Mouse (Mus musculus) midbrain, embryonic 12.5 days (tissue): ENCODE measurements around the gene Mospd3. TPM values are rescaled to one million over a fixed set of nuclear protein-coding genes. Genes with fewer than 3 reads are reported as not detected.

ENCODE experiments used
- ATAC-seq: fragments of 200-750 bp; cut with Nextera tagmentation; 2 replicates; pipeline ENCODE4 v1.8.0; 2017; ENCODE audit warnings: low read depth, moderate TSS enrichment, moderate library complexity; ENCODE audit not compliant: low FRiP score
- H3K27ac ChIP-seq: fragments of 300-500 bp; sonication (generic); replicated peaks from 2 replicates; pipeline ENCODE4 v1.5.1; 2016; ENCODE audit warnings: mild to moderate bottlenecking
- H3K27me3 ChIP-seq: fragments of 300-500 bp; sonication (generic); 2 replicates; pipeline ENCODE4 v1.6.1; 2016; ENCODE audit warnings: mild to moderate bottlenecking
- H3K36me3 ChIP-seq: fragments of 300-500 bp; sonication (generic); 2 replicates; pipeline ENCODE4 v1.6.1; 2016
- H3K4me1 ChIP-seq: fragments of 300-500 bp; sonication (generic); 2 replicates; pipeline ENCODE4 v1.6.1; 2016
- H3K4me2 ChIP-seq: fragments of 300-500 bp; sonication (generic); replicated peaks from 2 replicates; pipeline ENCODE4 v1.6.1; 2016; ENCODE audit warnings: mild to moderate bottlenecking, moderate library complexity
- H3K4me3 ChIP-seq: fragments of 300-500 bp; sonication (generic); 2 replicates; pipeline ENCODE4 v1.5.1; 2016; ENCODE audit warnings: mild to moderate bottlenecking
- H3K9ac ChIP-seq: fragments of 300-500 bp; sonication (generic); replicated peaks from 2 replicates; pipeline ENCODE4 v1.6.1; 2016; ENCODE audit warnings: mild to moderate bottlenecking, moderate library complexity
- H3K9me3 ChIP-seq: fragments of 300-500 bp; sonication (generic); 2 replicates; pipeline ENCODE4 v1.6.1; 2016; ENCODE audit warnings: mild to moderate bottlenecking
- WGBS: fragments of 180-500 bp; shearing (Covaris S2); methylation state at CpG from one replicate; pipeline ENCODE4 v1.1.7; 2016; 5-methylcytosine and 5-hydroxymethylcytosine counted together
- polyA plus RNA-seq: library from polyadenylated mRNA; unstranded; fragments of >200 nt; fragmentation: Nextera tagmentation; extraction: Ambion mirVana; gene quantifications from 2 replicates; pipeline ENCODE4 v1.2.1, GENCODE M21; 2016

The Mospd3 gene
- polyA plus RNA-seq, 1 experiment from 2014 or later, result 31.9 TPM

GRCm38 (mm10) chr5:137598100-137598826, 2.6 kb downstream of the Mospd3 start:
- no peak overlapping the region for H3K27ac ChIP-seq
- WGBS, result 94% methylated on average over 2 of the region's 2 CpGs
- H3K4me1 ChIP-seq, result peaks cover 34% of the 10 kb centered on the region
- no peak overlapping the region for H3K9ac ChIP-seq
- H3K27me3 ChIP-seq, result no peaks in the 10 kb centered on the region
- H3K4me3 ChIP-seq, result no peak overlapping the region
- no peaks in the 10 kb centered on the region for H3K9me3 ChIP-seq
- H3K4me2 ChIP-seq, result no peak overlapping the region
- H3K36me3 ChIP-seq, result peaks cover 8% of the 10 kb centered on the region
- ATAC-seq, result no peak

GRCm38 (mm10) chr5:137597625-137598024, 3.2 kb downstream of the Mospd3 start:
- Histone ChIP-seq H3K36me3 (peaks cover 8% of the 10 kb centered on the region), H3K9ac (no peak overlapping the region), H3K27me3 (no peaks in the 10 kb centered on the region), H3K4me1 (peaks cover 30% of the 10 kb centered on the region), H3K27ac (no peak overlapping the region), H3K4me3 (no peak overlapping the region), H3K9me3 (no peaks in the 10 kb centered on the region), H3K4me2 (no peak overlapping the region)
- 92% methylated on average over 6 of the region's 6 CpGs for WGBS
- ATAC-seq, result no peak

- no peak for ATAC-seq
- peaks cover 23% of the 10 kb centered on the region for H3K4me1 ChIP-seq
- 0 out of 2 replicates have a peak overlapping the region, but pooled peaks have one; percentile 34 for H3K9ac ChIP-seq
- H3K36me3 ChIP-seq, result peaks cover 8% of the 10 kb centered on the region
- no peak overlapping the region; the same call in 1 of the 2 replicates for H3K27ac ChIP-seq
- peak overlapping the region; percentile 12; the same call in 1 of the 2 replicates for H3K4me3 ChIP-seq
- H3K4me2 ChIP-seq, result peak overlapping the region; percentile 40
- no peaks in the 10 kb centered on the region for H3K27me3 ChIP-seq
- WGBS, result 32% methylated on average over 30 of the region's 30 CpGs
- no peaks in the 10 kb centered on the region for H3K9me3 ChIP-seq
These were observed 4.1 kb downstream of the Mospd3 start for GRCm38 (mm10) chr5:137596601-137597261.

GRCm38 (mm10) chr5:137595921-137596320, 4.9 kb downstream of the Mospd3 start:
- Histone ChIP-seq H3K9ac (no peak overlapping the region), H3K36me3 (peaks cover 8% of the 10 kb centered on the region), H3K4me1 (peaks cover 19% of the 10 kb centered on the region), H3K4me3 (no peak overlapping the region), H3K9me3 (no peaks in the 10 kb centered on the region), H3K4me2 (no peak overlapping the region), H3K27me3 (no peaks in the 10 kb centered on the region), H3K27ac (no peak overlapping the region)
- WGBS, result 76% methylated on average over 7 of the region's 7 CpGs
- no peak for ATAC-seq

- Histone ChIP-seq H3K4me3 (no peak overlapping the region), H3K27ac (no peak overlapping the region), H3K4me1 (no peaks in the 10 kb centered on the region), H3K4me2 (no peak overlapping the region), H3K9me3 (no peaks in the 10 kb centered on the region), H3K9ac (no peak overlapping the region), H3K36me3 (no peaks in the 10 kb centered on the region), H3K27me3 (no peaks in the 10 kb centered on the region)
- WGBS, result 80% methylated on average over 5 of the region's 5 CpGs
- ATAC-seq, result no peak
These were observed 10.4 kb downstream of the Mospd3 start for GRCm38 (mm10) chr5:137590507-137590906.

GRCm38 (mm10) chr5:137584976-137585375, 15.9 kb downstream of the Mospd3 start:
- no peak overlapping the region for H3K4me3 ChIP-seq
- H3K4me2 ChIP-seq, result no peak overlapping the region
- H3K27ac ChIP-seq, result no peak overlapping the region
- no peak for ATAC-seq
- H3K36me3 ChIP-seq, result no peaks in the 10 kb centered on the region
- H3K4me1 ChIP-seq, result peaks cover 4% of the 10 kb centered on the region; the same call in 1 of the 2 replicates
- WGBS, result 39% methylated on average over 8 of the region's 8 CpGs
- H3K27me3 ChIP-seq, result peaks cover 18% of the 10 kb centered on the region
- no peak overlapping the region for H3K9ac ChIP-seq
- H3K9me3 ChIP-seq, result no peaks in the 10 kb centered on the region

- 17% methylated on average over 27 of the region's 27 CpGs for WGBS
- Histone ChIP-seq H3K36me3 (no peaks in the 10 kb centered on the region), H3K4me1 (peaks cover 4% of the 10 kb centered on the region; the same call in 1 of the 2 replicates), H3K9ac (peak overlapping the region; percentile 41), H3K4me2 (peak overlapping the region; percentile 51), H3K27ac (peak overlapping the region; percentile 52; the same call in 1 of the 2 replicates), H3K27me3 (peaks cover 18% of the 10 kb centered on the region), H3K9me3 (no peaks in the 10 kb centered on the region), H3K4me3 (peak overlapping the region; percentile 34)
- peak; percentile 66 for ATAC-seq
These were observed 17.1 kb downstream of the Mospd3 start for GRCm38 (mm10) chr5:137583670-137584169.

- no peaks in the 10 kb centered on the region for H3K36me3 ChIP-seq
- peaks cover 4% of the 10 kb centered on the region; the same call in 1 of the 2 replicates for H3K4me1 ChIP-seq
- H3K27me3 ChIP-seq, result peaks cover 18% of the 10 kb centered on the region
- H3K9me3 ChIP-seq, result no peaks in the 10 kb centered on the region
- H3K27ac ChIP-seq, result no peak overlapping the region
- no peak overlapping the region for H3K4me3 ChIP-seq
- 0 out of 2 replicates have a peak overlapping the region, but pooled peaks have one; percentile 51 for H3K4me2 ChIP-seq
- no peak overlapping the region for H3K9ac ChIP-seq
- WGBS, result 40% methylated on average over 8 of the region's 8 CpGs
- no peak for ATAC-seq
These were observed 18.2 kb downstream of the Mospd3 start for GRCm38 (mm10) chr5:137582702-137583101.

- Histone ChIP-seq H3K9ac (no peak overlapping the region), H3K4me3 (no peak overlapping the region), H3K27ac (no peak overlapping the region), H3K27me3 (peaks cover 25% of the 10 kb centered on the region), H3K4me1 (peaks cover 4% of the 10 kb centered on the region; the same call in 1 of the 2 replicates), H3K36me3 (no peaks in the 10 kb centered on the region), H3K4me2 (no peak overlapping the region), H3K9me3 (no peaks in the 10 kb centered on the region)
- 81% methylated on average over 6 of the region's 6 CpGs for WGBS
- ATAC-seq, result no peak
These were observed 20.6 kb downstream of the Mospd3 start for GRCm38 (mm10) chr5:137580246-137580645.

- Histone ChIP-seq H3K4me2 (peak overlapping the region; percentile 52), H3K9me3 (no peaks in the 10 kb centered on the region), H3K4me1 (no peaks in the 10 kb centered on the region; the same call in 1 of the 2 replicates), H3K27ac (no peak overlapping the region), H3K27me3 (peaks cover 20% of the 10 kb centered on the region; the same call in 1 of the 2 replicates), H3K36me3 (no peaks in the 10 kb centered on the region), H3K9ac (peak overlapping the region; percentile 5; the same call in 1 of the 2 replicates), H3K4me3 (peak overlapping the region; percentile 30)
- 9% methylated on average over 27 of the region's 27 CpGs for WGBS
- peak; percentile 41; the same call in 1 of the 2 replicates for ATAC-seq
These were observed 26.4 kb downstream of the Mospd3 start for GRCm38 (mm10) chr5:137574470-137574901.

- no peak for ATAC-seq
These were observed 29.9 kb downstream of the Mospd3 start for GRCm38 (mm10) chr5:137570691-137571586.

More at GRCm38 (mm10) chr5:137570691-137571586, 29.9 kb downstream of the Mospd3 start:
- 83% methylated on average over 17 of the region's 17 CpGs for WGBS
- no peaks in the 10 kb centered on the region; the same call in 1 of the 2 replicates for H3K4me1 ChIP-seq
- H3K9me3 ChIP-seq, result no peaks in the 10 kb centered on the region
- no peak overlapping the region for H3K4me3 ChIP-seq
- H3K36me3 ChIP-seq, result no peaks in the 10 kb centered on the region
- H3K27ac ChIP-seq, result no peak overlapping the region
- peaks cover 17% of the 10 kb centered on the region; the same call in 1 of the 2 replicates for H3K27me3 ChIP-seq
- H3K4me2 ChIP-seq, result no peak overlapping the region
- no peak overlapping the region for H3K9ac ChIP-seq
